Mouse (Mus musculus): ENCODE data around the gene Tmem35b. TPM values are rescaled to one million over a fixed set of nuclear protein-coding genes. Genes with fewer than 3 reads are reported as not detected.

The Tmem35b gene
- total RNA-seq, 2 experiments from 2014 or later: 1.7 to 2.3 TPM

DNA sequence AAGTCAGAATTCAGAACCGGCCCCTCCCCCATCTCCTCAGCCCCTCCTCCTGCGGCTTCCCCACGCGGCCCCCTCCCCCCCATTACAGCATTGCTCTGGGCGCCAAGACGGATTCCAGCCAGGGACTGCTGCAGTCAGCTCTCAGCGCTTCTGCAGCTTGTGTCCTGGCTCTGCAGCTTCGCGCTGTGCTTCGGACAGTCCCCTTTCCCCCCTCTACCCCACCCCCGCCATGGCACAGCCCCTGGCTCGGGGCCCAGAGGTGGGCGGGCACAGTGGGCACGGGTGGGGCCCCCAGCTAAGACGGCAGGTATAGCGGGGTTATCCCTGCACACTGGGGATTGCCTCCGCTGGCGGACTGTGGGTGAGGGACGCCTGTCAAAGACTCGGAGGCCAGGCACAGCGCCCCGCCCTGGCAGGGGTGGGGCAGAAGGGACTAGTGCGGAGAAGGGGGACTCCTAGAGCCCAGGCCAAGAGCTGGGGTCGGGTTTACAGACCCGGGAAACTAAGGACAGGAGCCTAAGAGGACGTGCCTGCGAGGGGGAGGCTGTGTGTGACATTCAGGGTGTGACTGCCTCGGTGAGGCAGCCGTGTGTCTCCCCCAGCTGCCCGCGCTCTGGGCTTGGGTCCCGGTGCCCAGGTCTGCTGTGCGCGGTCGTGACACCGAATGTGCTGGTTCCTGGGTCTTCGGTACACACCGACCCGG lies 44.9 kb downstream of the Tmem35b start:
- peak; percentile 3 to 29 for DNase-seq

DNA sequence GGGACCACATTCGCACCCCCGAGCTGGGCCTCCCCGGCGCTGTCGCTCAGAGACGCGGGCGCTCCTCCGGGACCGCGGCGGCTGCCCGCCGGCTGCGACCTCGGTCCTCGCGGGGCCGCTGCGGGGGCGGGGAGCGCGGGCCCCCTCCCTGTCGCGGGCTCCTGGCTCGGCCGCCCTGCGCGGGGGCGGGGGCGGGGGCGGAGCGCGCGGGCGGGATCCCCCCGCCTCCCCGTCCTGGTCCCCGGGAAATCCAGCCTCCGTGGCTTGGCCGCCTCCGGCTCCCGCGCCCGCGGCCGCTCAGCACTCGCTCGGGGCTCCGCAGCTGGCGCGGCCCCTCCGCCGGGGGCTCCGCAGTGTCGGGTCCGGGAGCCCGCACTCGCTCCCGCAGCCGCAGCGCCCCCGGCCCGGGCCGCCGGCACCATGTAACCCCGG lies 45.4 kb downstream of the Tmem35b start, which contains the start of gene Dlgap3:
Gene Dlgap3 (plus strand): TSS at position 291 of the 432 bp plus-strand sequence.
- peak; percentile 18 to 24 for DNase-seq

DNA sequence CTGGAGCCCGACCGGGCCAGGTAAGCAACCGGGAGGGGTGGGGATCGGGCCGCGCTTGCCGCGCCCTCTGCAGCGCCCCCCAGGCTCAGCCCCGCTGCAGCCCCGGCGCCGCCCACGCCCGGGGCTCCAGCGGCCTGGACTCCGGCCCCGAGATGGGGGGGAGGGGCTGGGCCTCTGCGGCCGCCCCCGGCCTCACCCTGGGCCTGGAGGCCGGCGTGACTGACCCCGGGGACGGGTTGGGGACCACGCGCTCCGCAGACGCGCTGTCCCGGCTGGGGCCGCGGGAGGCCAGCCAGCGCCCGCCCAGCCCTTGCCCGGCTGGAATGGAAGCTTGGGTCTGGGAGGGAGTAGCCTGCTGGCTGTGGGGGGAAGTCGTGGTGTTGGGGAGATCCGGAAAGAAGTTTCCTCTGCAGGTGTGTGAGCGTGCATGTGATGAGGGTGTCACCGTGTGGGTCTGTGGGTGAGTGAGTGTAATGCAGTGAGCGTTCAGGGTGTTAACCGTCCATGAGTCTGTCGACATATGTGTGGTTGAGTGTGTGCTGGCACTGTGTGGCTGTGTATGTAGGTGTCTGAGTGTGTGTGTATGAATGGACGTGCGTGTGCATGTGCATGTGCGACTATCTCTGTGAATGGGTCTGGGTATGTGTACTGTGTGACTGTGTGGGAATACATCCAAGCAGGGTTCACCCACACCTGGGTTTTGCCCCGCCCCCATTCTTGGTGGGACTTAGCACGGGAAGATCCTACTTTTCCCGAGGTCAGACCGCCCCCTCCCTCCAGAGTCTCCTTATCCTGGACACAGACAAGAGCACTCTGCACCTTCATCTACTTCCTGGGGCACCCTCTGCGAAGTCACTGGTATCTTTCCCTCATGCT lies 46.1 kb downstream of the Tmem35b start:
- peak; percentile 1 to 3 for DNase-seq

DNA sequence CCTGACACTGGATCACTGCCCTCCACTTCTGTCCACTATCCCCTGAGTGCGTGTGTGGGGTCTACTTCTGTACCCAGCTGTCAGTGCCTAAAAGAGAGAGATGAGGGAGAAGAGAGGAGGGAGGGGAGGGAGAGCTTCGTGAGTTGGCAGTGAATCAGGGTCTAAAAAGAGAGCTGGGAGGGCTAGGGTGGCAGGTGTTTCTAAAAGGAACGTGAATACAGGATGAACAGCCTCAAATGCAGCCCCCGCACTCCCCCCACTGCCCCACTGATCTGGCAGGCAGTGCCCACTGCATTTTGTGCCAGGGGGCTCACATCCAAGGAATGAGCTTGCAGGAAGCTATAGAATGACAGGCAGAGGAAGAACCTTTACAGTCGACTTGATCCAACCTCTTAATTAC lies 47.4 kb downstream of the Tmem35b start:
- DNase-seq: no peak

DNA sequence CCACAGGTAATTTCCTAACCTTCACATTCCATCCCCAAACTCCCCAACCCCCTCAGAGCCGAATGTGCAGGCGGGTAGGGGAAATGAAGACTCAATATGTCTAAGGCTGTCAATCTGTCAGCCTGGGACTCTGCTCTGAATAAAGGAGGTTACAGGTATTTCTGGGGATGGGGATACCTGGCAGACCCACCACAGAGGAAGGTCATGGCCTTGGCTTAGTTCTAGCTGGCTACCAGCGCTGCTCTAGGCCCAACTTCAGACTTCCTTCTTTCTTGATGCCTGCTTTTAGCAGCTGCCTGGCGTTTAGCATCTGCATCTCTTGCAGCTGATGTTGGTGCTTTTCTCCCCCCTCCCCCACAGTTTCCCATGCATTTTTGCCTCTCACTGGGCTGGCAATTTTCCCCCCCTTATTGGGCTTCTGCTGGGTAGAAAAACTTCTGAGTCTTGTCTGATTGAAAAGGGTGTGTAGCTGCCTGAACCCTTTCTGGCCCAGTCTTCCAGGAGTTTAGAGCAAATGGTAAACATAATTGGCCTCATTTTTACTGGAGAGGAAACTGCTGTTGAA lies 47.9 kb downstream of the Tmem35b start:
- DNase-seq: no peak

DNA sequence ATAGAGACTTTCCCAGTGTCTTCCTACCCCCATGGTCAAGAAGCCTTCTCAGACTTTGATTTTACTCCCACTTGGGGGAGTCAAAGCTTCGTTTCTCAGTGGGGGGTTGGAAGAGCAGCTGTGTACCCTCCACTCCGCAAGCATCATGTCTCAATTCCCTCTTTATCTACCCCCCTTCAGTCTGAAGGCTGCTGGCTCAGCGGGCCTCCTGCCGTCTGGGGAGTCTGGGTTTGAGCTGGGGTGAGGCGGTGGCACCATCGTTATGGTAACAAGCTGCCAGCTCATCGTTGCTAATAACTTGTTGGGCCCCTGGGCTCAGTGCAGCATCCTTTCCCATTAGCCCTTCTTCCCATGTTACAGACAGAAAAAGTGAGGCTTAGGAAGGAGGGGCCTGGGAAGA lies 48.6 kb downstream of the Tmem35b start:
- no peak for DNase-seq

DNA sequence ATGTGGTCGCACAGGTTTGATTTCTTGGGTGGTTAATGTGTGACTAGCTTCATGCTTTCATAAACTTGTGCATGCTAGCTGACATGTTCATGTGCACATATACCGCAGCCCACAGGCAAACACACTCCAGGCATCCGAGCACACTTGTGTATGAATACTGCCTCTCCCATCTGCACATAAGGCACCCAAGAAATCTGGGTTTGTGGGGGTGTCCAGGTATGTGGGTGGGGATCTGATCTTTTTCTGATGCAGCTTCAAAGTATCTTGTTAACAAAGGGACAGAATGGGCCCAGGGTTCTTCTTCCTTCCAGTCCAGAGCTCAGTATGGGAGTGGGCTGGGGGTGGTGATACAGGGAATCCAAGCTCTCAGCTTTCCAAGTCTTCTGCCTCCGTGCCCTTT lies 49.1 kb downstream of the Tmem35b start:
- no peak for DNase-seq

DNA sequence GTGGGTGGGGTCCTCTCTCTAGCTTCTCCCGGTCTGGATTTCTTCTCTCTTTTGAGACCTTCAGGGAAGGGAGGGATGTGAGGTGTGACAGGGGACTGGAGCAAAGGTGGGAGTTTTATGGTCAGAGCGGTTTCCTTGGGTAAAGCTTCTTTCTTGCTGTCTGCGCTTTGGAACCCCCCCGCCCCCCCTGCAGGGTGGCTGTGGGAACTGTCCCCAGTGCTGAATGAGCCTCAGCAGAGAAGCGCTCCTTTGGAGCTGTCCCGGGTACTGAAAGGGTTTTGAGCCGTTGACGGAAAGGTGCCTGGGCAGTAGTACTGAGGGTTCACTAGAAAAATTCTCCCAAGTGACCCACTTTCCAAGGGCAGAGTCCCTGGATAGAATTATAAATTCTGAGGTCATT lies 50.0 kb downstream of the Tmem35b start:
- DNase-seq: peak; percentile 38 to 73

DNA sequence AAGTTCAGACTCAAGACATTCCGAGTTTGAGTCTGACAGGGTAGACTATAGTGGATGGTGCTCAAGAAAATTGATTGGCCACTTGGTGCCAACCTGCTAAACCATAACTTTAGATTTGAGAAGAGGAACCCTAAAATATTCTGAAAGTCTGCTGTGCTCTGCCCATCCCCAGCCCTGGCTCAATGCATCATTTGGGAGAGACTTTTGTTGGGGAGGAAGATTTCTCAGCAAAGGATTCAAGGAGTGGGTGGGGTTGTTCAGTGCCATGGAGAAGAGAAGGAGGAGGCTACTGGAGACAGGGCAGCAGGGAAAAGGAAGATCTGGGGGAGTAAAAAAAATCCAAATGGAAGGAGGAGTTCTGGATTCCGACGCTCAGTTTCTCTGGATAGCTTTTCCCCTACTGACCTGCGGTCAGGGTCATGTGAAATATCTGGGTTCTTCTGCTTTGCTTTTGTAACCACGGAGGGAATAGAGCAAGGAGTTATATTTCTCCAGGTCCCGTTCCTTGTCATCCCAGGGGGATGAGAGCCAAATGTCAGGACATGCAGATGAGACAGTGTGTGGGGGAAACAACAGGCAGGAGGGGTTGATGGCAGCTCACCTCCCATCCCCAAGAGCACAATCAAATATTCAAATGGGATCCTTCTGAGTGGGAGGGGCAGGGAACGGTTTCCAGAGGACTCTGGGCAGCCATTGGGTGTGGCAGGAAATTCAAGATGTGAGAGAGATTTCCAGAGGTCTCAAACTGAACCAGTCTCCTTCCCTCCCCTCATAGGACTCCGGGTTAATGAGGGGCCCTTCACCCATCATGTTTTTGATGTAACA lies 50.8 kb downstream of the Tmem35b start:
- DNase-seq: no peak

DNA sequence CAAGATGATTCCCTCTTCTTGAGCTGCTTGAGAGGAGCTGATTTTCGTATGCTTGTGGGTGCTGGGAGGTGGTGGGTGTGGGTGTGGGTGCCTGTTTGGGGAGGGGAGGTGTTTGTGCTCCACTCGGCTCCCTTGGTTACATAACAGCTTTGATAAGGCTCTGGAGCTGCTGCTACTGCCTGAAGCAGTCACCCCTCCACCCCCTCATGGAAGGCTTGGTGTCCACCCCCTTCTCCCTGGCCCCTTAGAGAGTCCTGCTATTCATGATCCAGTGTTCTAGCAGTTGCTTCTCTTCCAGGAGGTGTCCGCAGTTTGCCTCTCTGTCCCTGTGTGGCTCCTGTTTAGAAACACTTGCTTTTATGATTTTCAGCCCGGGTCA lies 51.4 kb downstream of the Tmem35b start:
- no peak for DNase-seq

DNA sequence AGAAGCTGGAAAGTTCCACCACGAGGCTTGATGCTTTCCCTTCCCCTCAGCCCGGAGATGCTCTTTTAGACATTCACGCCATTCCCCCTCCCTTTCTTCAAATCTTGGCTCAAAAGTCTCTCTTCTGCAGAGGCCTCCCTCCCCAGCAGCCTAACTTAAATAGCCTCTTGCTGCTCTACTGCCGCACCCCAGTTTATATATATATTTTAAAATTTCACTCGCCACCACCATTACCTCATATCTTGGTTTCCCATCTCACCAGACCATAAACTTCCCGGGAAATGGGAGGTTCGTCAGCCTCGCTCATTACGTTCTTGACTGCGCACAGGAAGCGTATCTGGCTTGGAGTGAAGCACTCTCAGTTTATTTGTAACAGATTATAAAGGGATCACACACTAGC lies 54.5 kb downstream of the Tmem35b start:
- DNase-seq: no peak

DNA sequence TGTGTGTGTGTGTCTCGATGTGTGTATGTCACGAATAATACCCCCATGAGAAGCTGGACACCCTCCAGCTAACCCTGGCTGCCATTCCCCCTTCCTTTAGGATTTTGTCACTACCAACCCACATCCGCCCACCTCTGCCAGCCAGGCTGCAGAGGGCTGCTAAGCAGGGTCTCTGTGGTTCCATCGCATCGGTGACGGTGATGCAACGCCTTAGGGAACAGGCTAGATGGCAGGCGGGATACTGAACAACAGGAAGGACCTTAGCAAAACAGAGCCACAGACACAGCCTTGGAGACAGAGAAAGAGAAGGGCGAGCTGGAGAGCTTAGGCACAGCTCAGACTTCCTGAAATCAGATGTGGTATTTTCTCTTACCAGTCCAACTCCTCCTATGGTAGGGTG lies 55.2 kb downstream of the Tmem35b start:
- no peak for DNase-seq

Other genes with a start within 250 kb of the Tmem35b start
- gene Zmym4, start 155.6 kb upstream of the Tmem35b start, total RNA-seq (2021): 10 to 100 TPM; 20.0 to 23.1 TPM
- gene Sfpq, start 102.4 kb upstream of the Tmem35b start, total RNA-seq (2021): 10 to 100 TPM; 65.8 to 77.0 TPM
- gene Zmym1, start 62.5 kb upstream of the Tmem35b start, total RNA-seq (2021): 1 to 10 TPM; 6.1 to 8.6 TPM
- gene Zmym6, start 46.3 kb upstream of the Tmem35b start, total RNA-seq (2021): 10 to 100 TPM in 1 of 2 experiments, 1 to 10 TPM in 1; 9.5 to 12.7 TPM
- under 1 TPM; 0.05 to 0.17 TPM for gene Dlgap3, start 45.5 kb downstream of the Tmem35b start, total RNA-seq (2021)
- gene Smim12, start 120.1 kb downstream of the Tmem35b start, total RNA-seq (2021): 10 to 100 TPM; 54.9 to 61.9 TPM
- gene Gja4, start 190.3 kb downstream of the Tmem35b start, total RNA-seq (2021): 1 to 10 TPM; 7.2 to 7.8 TPM
- gene Gjb3, start 207.2 kb downstream of the Tmem35b start, total RNA-seq (2021): under 1 TPM; 0.15 to 0.23 TPM
- not detected for gene Gjb4, start 230.4 kb downstream of the Tmem35b start, total RNA-seq (2021)
- gene Gjb5, start 234.5 kb downstream of the Tmem35b start, total RNA-seq (2021): under 1 TPM; 0.40 to 0.49 TPM

Measured in heart, adult 18-20 months (tissue).